Mouse (Mus musculus): Measurements from ENCODE around the gene Synj1. TPM values are rescaled to one million over a fixed set of nuclear protein-coding genes. Genes with fewer than 3 reads are reported as not detected.

Synj1 gene
- polyA plus RNA-seq, 1 experiment from 2014 or later = 22.7 TPM

DNA sequence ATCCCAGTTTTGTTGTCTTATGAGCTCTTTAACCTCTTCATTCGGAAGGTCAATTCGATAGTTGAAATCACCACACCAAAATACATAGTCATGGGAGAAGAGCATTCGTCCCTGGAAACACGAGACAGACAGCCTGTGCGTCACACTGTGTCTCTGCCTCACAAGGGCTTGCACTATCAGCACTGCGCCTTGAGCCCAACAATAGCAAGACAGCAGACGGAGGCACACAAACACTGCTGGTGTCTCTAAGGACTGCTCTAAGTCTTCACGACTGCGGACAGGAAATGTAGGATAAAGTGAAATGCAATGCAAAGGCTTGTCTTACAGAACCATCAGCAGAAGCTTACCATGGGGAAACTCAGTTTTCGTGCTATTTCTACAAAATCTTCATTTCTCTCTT, 47.2 kb downstream of the Synj1 start:
- no peaks in the 10 kb centered on the region for H3K4me1 ChIP-seq
- peaks cover 55% of the 10 kb centered on the region for H3K36me3 ChIP-seq (ENCODE audit: poor library complexity, severe bottlenecking)
- no peak overlapping the region for H3K9ac ChIP-seq
- H3K4me3 ChIP-seq = no peak overlapping the region
- ATAC-seq = no peak
- H3K27me3 ChIP-seq = no peaks in the 10 kb centered on the region
- no peak overlapping the region for H3K27ac ChIP-seq
- WGBS = 90% methylated on average over 10 of the region's 10 CpGs
- H3K4me2 ChIP-seq = no peak overlapping the region
- no peaks in the 10 kb centered on the region for H3K9me3 ChIP-seq (replicated peaks)

DNA sequence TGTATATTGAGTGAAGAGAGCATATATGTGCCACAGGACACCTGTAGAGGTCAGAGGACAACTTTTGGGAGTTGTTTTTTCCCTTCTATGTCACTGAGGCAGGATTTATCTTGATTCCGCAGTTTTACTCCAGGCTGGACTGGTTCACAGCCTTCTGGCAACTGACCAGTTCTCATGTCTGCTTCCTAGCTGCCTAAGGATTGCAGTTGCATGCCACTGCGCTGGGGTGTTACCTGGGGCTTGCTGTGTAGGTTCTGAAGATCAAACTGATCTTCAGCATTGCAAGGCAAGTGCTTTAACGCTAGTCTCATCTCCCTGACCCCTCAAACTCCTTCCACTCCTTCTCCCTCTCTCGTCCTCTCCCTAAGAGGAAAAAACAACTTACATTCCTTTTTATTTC, 47.9 kb downstream of the Synj1 start:
- ATAC-seq = no peak
- peaks cover 56% of the 10 kb centered on the region for H3K36me3 ChIP-seq (ENCODE audit: poor library complexity, severe bottlenecking)
- H3K9ac ChIP-seq = no peak overlapping the region
- H3K4me3 ChIP-seq = no peak overlapping the region
- no peaks in the 10 kb centered on the region for H3K9me3 ChIP-seq (replicated peaks)
- no peaks in the 10 kb centered on the region for H3K4me1 ChIP-seq
- no peak overlapping the region for H3K4me2 ChIP-seq
- no peaks in the 10 kb centered on the region for H3K27me3 ChIP-seq
- H3K27ac ChIP-seq = no peak overlapping the region
- WGBS = 94% methylated on average over 4 of the region's 4 CpGs

DNA sequence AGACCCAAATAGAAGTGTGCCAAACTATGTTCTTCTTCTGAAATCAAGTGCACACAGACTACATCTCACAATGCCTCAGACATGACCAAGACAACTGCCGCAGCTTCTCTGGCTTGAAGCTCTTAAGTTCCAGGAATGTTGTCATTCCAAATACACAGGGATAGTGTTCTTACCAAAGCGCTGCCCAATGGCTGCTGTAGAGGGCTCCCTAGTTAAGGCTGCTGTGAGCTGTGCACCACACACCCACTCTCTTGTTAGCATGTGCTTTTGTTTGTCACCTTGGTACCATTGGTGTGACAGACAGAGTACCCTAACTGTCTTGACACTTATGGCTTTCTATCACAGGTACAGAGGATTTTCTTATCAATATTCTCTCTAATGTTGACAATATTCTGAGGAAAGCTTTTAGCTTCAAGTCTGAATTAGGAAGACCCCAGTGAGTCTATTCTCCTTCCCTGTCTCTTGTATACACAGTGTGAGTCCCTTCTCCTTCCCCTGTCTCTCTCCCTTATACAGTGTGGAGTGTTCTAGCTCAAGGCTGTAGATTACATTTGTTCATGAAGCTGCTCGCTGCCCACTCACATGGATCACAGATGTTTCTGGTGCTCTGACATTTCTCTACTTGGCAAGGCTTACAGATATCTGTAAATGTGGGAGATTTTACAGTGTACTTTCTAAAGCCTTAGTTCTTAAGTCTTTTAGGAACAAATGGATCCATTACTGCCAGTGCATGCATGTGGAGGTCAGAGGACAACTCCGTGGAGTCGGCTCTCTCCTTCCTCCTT, 52.6 kb downstream of the Synj1 start:
- Histone ChIP-seq H3K4me3 (no peak overlapping the region), H3K27me3 (no peaks in the 10 kb centered on the region), H3K9ac (no peak overlapping the region), H3K4me1 (no peaks in the 10 kb centered on the region), H3K27ac (no peak overlapping the region), H3K9me3 (replicated peaks) (no peaks in the 10 kb centered on the region), H3K36me3 (ENCODE audit: poor library complexity, severe bottlenecking) (peaks cover 59% of the 10 kb centered on the region), H3K4me2 (no peak overlapping the region)
- 90% methylated on average over 5 of the region's 5 CpGs for WGBS
- no peak for ATAC-seq

DNA sequence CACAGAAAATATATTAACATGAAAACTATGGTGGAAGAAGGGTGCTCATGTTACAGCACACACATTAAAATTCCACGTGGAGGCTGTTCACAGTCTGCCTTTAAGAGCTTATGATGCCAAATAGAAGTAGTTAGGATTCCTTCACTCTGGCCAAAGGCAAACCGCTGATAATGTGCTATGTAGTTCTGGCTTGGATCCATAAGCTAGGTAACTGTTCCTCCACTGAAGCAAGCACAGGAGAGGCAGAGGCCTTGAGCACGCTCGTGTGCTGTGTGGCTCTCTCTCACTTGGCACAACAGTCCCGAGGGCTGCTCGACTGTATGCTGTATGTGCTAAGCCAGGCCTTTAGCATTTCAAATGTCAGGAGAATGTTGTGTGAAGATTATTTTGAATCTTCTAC, 55.6 kb downstream of the Synj1 start:
- ATAC-seq = no peak
- H3K36me3 ChIP-seq (ENCODE audit: poor library complexity, severe bottlenecking) = peaks cover 69% of the 10 kb centered on the region

DNA sequence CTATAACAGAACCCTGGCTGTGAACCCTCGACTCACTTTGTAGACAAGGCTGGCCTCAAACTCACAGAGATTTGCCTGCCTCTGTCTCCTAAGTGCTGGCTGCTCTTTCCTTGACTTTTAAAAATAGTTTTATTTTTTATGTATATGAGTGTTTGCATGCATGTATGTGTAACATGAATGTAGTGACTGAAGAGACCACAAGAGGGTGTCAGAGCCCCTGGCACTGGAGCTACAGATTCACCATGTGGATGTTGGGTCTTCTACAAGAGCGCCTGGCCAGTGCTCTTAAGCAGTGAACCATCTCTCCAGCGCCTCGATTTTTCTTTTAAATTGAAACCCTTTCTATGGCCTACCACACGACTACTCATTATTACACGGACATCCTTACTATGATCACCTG, 57.3 kb downstream of the Synj1 start:
- Histone ChIP-seq H3K4me1 (no peaks in the 10 kb centered on the region), H3K4me3 (no peak overlapping the region), H3K9me3 (replicated peaks) (no peaks in the 10 kb centered on the region), H3K27me3 (no peaks in the 10 kb centered on the region), H3K36me3 (ENCODE audit: poor library complexity, severe bottlenecking) (peaks cover 69% of the 10 kb centered on the region), H3K9ac (no peak overlapping the region), H3K27ac (no peak overlapping the region), H3K4me2 (no peak overlapping the region)
- 90% methylated on average over 6 of the region's 6 CpGs for WGBS
- no peak for ATAC-seq

More for the DNA sequence above, 55.6 kb downstream of the Synj1 start:
- no peaks in the 10 kb centered on the region for H3K9me3 ChIP-seq (replicated peaks)
- H3K27ac ChIP-seq = no peak overlapping the region
- H3K4me2 ChIP-seq = no peak overlapping the region
- 92% methylated on average over 6 of the region's 6 CpGs for WGBS
- H3K4me1 ChIP-seq = no peaks in the 10 kb centered on the region
- no peak overlapping the region for H3K4me3 ChIP-seq
- H3K9ac ChIP-seq = no peak overlapping the region
- H3K27me3 ChIP-seq = no peaks in the 10 kb centered on the region

DNA sequence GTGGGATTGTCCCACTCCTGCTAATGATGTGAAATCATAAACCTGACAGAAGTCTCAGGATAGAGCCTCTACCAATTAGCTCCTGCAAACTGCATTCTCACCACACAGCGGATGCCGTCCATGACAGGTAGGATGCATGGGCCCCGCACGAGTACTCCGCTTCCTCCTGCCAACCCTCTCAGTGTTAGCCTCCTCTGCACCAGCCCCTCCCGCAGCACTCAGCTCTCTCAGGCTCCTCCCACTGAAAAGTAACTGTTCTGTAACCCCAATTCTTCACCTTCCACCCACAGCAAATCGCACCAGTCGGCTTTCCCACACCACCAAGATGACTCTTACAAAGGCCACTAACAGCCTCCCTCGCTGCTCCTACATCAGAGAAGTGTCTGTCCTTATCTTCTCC, 58.0 kb downstream of the Synj1 start:
- Histone ChIP-seq H3K9ac (no peak overlapping the region), H3K4me2 (no peak overlapping the region), H3K4me1 (no peaks in the 10 kb centered on the region), H3K27me3 (no peaks in the 10 kb centered on the region), H3K27ac (no peak overlapping the region), H3K36me3 (ENCODE audit: poor library complexity, severe bottlenecking) (peaks cover 63% of the 10 kb centered on the region), H3K4me3 (no peak overlapping the region), H3K9me3 (replicated peaks) (no peaks in the 10 kb centered on the region)
- ATAC-seq = no peak
- WGBS = 92% methylated on average over 9 of the region's 9 CpGs

DNA sequence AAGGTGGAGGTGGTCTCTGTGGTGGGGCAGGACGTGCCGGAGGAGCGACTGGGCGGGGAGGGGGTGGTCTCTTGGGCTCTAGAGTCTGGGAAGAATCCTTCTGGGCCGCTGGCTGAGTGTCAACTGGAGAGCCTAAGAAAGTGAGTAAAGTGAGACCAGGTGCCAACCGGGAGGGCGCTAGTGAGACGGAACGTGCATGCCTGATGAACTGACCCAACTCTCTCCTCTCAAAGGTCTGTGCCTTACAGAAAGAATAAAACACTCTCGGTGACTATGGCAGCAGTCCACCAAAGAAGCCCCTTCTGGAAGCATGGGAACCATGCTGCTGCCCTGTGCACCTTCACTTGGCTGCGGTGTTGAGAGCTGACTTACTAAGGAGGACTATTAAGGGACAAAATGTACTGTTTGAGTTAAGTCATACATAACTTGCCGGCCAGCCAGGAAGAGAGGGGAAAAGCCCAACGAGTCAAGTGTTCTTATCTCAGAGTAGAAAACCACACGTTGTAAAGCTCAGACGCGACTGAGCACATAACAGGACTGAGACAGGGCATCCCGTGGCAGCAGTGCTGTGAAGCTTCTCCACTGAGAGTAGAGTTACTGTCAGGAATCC, 60.6 kb downstream of the Synj1 start:
- Histone ChIP-seq H3K4me2 (no peak overlapping the region), H3K9ac (no peak overlapping the region), H3K27me3 (no peaks in the 10 kb centered on the region), H3K4me3 (no peak overlapping the region), H3K36me3 (ENCODE audit: poor library complexity, severe bottlenecking) (peaks cover 61% of the 10 kb centered on the region), H3K27ac (no peak overlapping the region), H3K4me1 (no peaks in the 10 kb centered on the region), H3K9me3 (replicated peaks) (no peaks in the 10 kb centered on the region)
- ATAC-seq = no peak
- 61% methylated on average over 17 of the region's 17 CpGs for WGBS

DNA sequence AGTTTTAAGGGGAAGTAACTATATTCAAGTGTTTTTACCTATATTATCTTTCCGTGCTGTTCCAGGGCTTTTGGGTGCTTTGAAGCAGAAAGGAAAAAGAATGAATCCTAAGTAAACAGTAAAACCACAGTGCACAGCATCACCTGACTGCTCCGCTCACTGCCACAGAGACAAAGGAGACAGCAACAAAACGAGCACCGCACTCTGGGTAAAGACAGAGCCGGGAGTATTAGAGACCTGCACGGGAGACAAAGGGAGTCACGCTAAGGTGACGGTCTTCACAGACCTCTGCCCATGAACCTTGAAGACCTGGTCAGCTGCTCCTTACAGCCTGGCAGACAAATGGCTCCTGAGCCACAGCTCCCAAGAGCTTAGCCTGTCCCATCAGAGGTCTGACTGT, 64.1 kb downstream of the Synj1 start:
- Histone ChIP-seq H3K9ac (no peak overlapping the region), H3K4me2 (no peak overlapping the region), H3K36me3 (ENCODE audit: poor library complexity, severe bottlenecking) (peaks cover 68% of the 10 kb centered on the region), H3K27ac (no peak overlapping the region), H3K27me3 (no peaks in the 10 kb centered on the region), H3K9me3 (replicated peaks) (no peaks in the 10 kb centered on the region), H3K4me1 (no peaks in the 10 kb centered on the region), H3K4me3 (no peak overlapping the region)
- no peak for ATAC-seq
- WGBS = 64% methylated on average over 8 of the region's 8 CpGs

DNA sequence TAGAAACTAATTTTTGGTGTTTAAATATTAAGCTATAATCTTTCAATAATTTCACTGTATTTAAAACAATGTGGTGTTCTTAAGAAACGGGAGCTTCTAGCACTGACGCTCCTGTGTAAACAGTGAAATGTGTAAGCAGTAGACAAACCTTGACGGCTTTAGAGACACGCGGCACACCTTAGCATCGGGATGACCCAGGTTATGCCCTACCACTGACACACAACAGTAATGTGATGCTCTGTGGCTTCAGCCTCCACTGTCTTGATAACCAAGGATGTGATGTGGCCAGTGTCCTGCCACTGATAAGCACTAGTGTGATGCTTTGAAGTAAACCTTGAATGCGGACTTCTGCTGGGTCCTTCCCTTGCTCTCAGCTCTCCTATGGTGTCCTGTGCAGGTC, 69.9 kb downstream of the Synj1 start:
- Histone ChIP-seq H3K9me3 (replicated peaks) (no peaks in the 10 kb centered on the region), H3K4me3 (no peak overlapping the region), H3K36me3 (ENCODE audit: poor library complexity, severe bottlenecking) (peaks cover 65% of the 10 kb centered on the region), H3K27me3 (no peaks in the 10 kb centered on the region), H3K9ac (no peak overlapping the region), H3K4me2 (no peak overlapping the region), H3K4me1 (no peaks in the 10 kb centered on the region), H3K27ac (no peak overlapping the region)
- ATAC-seq = no peak
- 97% methylated on average over 7 of the region's 7 CpGs for WGBS

DNA sequence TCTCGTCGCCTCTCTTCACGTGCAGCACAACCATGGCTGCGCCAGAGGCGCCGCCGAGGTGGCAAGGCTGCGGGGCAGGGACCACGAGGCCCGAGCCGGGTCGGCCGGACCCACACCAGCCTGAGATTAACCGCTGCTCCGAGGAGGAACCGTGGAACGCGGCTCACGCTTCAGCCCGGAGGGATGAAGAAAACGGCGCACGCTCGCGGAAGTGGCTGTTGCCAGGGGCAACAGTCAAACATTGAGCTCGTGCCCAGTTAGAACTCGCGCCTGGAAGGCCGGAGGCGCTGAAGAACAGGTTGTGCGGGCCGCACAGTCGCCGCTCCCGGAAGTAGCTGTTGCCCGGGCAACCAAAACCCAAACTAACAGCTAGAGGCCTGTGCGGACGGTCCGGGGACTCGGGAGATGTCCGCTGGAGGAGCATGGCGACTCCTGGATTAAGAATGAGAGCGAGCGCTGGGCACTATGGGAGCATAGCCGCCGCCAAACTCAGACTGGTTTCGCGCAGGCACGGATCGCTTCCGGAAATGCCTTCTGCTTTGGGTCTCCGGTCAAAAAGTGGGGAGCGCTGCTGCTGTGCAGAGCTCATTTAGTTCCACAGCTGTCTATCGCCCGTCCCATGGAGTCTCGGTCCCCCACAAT, 76.3 kb downstream of the Synj1 start, which contains the start of gene Cfap298:
Gene Cfap298, minus strand, starts transcription at position 428 of the 642 bp plus-strand sequence.
- peak within 1 kb of the TSS; percentile 82 for H3K4me2 ChIP-seq
- peak; percentile 97 for ATAC-seq
- H3K4me3 ChIP-seq = peak within 1 kb of the TSS; percentile 67
- H3K9me3 ChIP-seq (replicated peaks) = no peaks in the 10 kb centered on the region
- peak within 1 kb of the TSS; percentile 79 for H3K9ac ChIP-seq
- H3K4me1 ChIP-seq = peaks cover 14% of the 10 kb centered on the region
- WGBS = under 1% methylated on average over 56 of the region's 56 CpGs
- H3K36me3 ChIP-seq (ENCODE audit: poor library complexity, severe bottlenecking) = peaks cover 25% of the 10 kb centered on the region
- no peaks in the 10 kb centered on the region for H3K27me3 ChIP-seq
- peak within 1 kb of the TSS; percentile 86 for H3K27ac ChIP-seq

DNA sequence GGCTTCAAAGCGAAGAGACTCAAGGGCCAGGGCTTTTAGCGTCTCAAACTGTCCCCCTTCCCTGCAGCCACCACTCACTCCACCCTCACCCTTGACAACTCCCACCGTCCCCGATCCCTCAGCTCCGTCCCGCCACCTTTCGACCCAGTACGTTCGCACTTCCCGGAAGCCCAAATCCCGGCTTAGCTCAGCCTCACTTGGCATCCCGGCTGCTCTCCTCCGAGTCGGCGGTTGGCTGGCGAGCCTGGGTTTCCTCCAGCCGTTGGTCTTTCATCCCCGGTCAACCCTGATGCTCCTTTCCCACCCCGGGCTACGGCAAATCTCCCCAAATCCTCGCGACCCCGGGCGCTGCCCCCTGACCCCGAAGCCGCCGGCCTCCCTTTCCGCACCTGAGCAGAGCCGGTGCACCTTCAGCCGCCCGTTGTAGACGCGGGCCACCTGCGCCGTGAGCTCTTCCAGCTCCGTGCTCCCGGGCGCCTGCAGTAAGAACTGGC, 76.9 kb downstream of the Synj1 start:
- H3K27ac ChIP-seq = peak overlapping the region; percentile 86
- peak overlapping the region; percentile 79 for H3K9ac ChIP-seq
- under 1% methylated on average over 38 of the region's 38 CpGs for WGBS
- peak overlapping the region; percentile 67 for H3K4me3 ChIP-seq
- H3K4me2 ChIP-seq = peak overlapping the region; percentile 82
- H3K27me3 ChIP-seq = no peaks in the 10 kb centered on the region
- peak; percentile 60 for ATAC-seq
- H3K9me3 ChIP-seq (replicated peaks) = no peaks in the 10 kb centered on the region
- H3K36me3 ChIP-seq (ENCODE audit: poor library complexity, severe bottlenecking) = peaks cover 28% of the 10 kb centered on the region
- peaks cover 14% of the 10 kb centered on the region for H3K4me1 ChIP-seq

DNA sequence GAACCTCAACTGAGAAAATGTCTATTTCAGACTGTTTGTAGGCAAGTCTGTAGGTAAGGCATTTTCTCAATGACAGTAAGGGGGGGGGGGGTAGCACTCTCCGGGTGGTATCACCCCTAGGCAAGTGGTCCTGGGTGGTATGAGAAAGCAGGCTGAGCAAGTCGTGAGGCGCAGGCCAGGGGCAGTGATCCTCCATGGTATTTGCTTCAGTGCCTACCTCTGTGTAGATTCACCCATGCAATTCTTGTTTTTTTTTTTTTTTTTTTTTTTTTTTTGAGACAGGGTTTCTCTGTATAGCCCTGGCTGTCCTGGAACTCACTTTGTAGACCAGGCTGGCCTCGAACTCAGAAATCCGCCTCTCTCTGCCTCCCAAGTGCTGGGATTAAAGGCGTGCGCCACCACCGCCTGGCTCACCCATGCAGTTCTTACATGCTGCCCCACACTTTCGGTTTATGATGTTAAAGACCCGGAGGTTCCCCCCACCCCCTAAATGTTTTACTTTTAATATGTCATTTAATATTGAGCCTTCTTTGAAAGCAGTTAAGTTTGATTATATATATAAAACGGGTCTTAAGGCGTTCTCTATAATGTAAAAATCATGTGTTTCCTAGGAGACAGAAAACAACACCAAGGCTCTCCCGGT, 77.5 kb downstream of the Synj1 start:
- 31% methylated on average over 13 of the region's 13 CpGs for WGBS
- H3K9ac ChIP-seq = peak overlapping the region; percentile 79
- no peak for ATAC-seq
- no peaks in the 10 kb centered on the region for H3K27me3 ChIP-seq
- peak overlapping the region; percentile 82 for H3K4me2 ChIP-seq
- H3K4me1 ChIP-seq = peaks cover 14% of the 10 kb centered on the region
- peak overlapping the region; percentile 67 for H3K4me3 ChIP-seq
- H3K36me3 ChIP-seq (ENCODE audit: poor library complexity, severe bottlenecking) = peaks cover 29% of the 10 kb centered on the region
- peak overlapping the region; percentile 86; the same call in 1 of the 2 replicates for H3K27ac ChIP-seq
- H3K9me3 ChIP-seq (replicated peaks) = no peaks in the 10 kb centered on the region

All from forebrain, embryonic 13.5 days (tissue).